Mouse (Mus musculus) embryo, embryonic 9.5 days (tissue): ENCODE results near the gene Bcl9l.

Source experiments
- DNase-seq: peaks from one replicate; pipeline ENCODE4 v3.0.0-alpha.2; 2017; ENCODE audit errors: extremely low spot score

Bcl9l gene

DNA sequence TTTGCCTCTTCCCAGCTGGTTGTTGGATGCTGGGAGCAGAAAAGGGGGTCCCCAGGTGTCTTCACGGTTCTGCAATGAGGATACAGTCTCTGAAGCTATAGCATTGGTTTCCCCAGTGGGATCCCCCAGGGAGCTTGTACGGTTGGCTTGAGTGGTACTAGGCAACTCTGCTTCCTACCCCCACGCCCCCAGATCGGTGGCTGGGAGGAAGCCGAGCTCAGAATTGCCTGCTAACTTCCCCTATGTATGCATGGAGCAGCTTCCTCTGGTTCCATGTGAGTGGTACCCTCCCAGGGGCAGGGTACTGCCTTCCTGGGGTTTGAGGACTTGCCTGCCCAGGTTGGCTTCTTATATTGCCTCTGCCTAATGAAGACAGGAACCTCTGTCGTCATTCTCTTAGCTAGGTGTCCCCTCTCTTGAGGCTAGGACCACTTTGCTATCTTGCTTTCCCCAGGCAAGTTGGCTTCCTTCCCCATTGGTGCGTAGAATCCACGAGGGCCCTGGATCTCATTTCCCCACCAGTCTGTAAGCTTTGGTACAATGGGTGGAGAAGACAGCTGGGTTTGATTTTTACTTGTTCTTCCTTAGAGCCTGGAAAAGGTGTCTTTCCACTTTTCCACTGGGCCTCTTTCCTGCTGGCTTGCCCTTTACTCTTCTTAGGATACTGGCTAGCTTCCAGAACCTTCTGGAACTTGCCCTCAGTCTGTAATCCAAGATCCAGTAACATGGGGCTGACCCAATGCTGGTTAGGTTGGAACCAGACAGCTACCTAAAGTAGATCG, 29.5 kb downstream of the Bcl9l start:
- no peak for DNase-seq

DNA sequence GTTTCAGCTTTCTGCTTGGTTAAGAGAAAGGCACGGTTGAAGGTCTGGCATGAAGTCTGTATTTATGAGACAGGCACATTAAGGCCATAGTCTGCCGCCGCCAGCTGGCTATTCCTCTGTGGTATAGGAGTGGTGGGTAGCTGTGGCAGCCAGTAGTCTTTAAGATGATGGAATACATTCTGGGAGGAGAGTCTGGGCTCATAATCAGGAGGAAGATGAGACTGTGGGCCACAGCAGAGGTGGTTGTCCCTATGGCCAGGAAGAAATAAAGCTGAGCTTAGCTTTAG, 30.0 kb downstream of the Bcl9l start:
- DNase-seq = no peak

DNA sequence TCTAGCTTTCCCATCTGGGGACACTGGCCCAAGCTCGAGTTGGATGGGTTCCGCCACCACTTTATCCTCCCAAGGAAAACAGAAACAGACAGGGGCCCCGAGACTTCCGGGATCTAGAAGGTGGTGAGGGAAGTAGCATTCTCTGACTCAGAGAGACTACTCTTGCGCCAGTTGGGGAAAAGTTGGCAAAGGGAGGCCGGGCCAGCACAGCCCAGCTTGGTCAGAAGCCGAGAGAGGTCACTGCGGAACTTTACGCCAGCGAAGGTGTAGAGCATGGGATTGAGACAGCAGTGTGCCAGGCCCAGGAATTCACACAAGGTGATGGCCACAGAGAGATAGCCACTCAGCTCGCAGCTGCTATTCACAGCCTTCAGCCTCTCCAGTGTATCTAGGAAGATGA, 30.5 kb downstream of the Bcl9l start:
- no peak for DNase-seq

- DNase-seq = no peak
Measured at GRCm38 (mm10) chr9:44513610-44514009, 31.0 kb downstream of the Bcl9l start.

DNA sequence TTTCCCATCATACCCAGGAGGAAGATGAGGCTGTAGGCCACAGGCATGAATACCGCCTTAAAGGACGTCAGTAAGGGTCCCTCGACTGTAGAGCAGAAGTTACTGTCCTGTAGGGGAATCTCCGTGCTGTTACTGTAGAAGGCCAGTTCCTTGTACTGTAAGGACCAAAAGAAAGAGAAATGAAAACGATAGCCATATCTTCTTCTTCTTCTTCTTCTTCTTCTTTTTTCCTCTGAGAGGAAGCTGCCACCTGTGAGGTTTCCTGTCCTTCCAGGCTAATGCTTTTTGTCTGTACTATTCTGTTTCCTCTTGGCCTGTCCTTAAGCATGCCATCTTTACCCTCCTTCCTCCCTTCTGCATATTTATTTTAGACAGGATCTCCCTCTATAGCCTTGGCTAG, 31.5 kb downstream of the Bcl9l start:
- no peak for DNase-seq

GRCm38 (mm10) chr9:44515131-44515751, 32.6 kb downstream of the Bcl9l start:
- no peak for DNase-seq

DNA sequence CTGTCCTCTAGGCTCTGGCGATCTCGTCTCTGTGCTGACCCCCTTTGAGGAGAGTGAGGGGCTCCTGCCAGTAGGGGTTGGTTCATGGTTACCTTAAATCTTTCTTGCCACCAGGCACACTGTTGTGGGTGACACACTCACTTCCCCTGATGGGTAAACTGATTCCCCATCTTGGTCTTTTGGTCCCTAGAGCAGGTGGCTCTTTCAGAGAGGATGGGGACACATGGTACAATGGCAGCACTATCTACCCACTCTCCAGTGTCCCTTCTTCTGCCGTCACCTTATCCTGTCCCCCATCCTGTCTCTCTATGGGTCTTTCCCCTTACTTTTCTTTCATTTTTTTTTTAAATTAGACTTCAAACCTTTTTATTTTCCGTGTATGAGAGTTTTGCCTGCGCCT, 33.3 kb downstream of the Bcl9l start:
- no peak for DNase-seq

DNA sequence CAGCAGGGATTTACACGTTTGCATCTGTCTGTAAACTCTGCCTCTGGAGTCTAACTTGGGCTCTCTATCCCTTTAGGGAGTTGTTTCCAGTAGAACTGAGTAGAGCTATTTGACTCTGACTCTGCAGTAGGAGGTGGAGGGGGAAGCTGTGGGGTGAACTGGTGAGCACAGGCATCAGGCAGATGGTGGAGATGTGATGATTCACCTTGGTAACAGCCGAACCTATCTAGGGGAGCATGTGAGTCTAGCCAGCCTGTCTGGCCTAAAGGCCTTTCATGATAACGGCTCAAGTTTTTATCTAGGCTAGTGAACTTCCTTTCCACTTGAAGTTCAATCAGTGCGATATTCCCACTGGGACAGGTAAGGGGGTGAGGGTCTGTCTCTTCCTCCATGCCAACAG, 34.7 kb downstream of the Bcl9l start:
- no peak for DNase-seq

GRCm38 (mm10) chr9:44518068-44518467, 35.4 kb downstream of the Bcl9l start:
- no peak for DNase-seq

DNA sequence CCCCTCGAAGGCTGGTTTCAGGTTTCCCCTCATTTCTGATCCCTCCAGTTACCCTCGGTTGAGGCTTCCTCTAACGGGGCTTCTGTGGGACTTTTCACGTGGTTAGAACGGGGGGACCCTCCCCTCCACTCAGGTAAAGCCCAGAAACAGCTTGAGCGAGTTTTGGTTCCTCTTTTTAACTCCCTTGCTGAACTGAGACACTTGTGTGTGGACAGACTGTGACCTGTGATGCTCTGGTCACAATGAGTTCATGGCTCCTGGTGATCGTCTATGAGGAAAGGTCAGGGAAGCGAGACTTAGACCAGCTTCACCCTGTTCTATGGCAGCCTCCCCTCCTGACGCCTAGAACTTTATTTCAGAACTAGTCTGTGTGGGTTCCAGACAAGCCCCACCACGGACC, 39.3 kb downstream of the Bcl9l start:
- no peak for DNase-seq

GRCm38 (mm10) chr9:44523686-44524085, 41.1 kb downstream of the Bcl9l start:
- DNase-seq = no peak

- DNase-seq = no peak
Measured at GRCm38 (mm10) chr9:44524235-44524826, 41.7 kb downstream of the Bcl9l start.

DNA sequence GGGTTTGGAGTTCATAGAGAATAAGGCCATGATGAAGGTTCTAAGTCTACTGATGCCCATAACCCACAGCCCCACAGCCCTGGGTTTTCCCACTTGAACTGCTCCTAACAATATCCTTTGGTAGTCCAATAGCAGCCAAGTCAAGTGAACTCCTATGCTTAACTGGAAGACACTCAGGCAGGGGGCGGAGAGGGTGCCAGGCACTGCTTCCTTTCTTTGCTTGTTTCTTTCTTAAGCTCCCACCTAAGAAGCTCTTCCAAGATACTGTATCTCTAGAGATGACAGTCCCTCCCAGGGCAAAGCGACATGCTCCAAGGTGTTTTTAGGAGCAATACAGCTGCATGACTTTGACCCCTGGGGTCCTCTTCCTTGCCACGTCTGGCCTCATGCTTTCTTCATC, 42.4 kb downstream of the Bcl9l start:
- no peak for DNase-seq

DNA sequence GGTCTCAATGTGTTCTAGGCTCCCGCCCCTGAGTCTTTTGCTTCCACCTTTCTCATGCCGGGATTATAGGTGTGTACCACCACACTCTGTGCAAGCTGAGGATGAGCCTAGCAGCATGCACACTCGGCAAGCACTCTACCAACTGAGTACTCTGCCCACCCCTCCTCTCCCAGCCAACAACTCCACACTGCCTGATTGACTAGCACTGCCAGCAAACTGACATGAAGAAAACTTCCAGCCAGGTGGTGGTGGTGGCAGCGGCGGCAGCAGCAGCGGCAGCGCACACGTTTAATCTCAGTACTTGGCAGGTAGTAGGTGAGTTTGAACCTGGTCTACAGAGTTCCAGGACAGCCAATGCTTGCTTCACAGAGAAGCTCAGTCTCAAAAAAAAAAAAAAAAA, 43.0 kb downstream of the Bcl9l start:
- DNase-seq = no peak

DNA sequence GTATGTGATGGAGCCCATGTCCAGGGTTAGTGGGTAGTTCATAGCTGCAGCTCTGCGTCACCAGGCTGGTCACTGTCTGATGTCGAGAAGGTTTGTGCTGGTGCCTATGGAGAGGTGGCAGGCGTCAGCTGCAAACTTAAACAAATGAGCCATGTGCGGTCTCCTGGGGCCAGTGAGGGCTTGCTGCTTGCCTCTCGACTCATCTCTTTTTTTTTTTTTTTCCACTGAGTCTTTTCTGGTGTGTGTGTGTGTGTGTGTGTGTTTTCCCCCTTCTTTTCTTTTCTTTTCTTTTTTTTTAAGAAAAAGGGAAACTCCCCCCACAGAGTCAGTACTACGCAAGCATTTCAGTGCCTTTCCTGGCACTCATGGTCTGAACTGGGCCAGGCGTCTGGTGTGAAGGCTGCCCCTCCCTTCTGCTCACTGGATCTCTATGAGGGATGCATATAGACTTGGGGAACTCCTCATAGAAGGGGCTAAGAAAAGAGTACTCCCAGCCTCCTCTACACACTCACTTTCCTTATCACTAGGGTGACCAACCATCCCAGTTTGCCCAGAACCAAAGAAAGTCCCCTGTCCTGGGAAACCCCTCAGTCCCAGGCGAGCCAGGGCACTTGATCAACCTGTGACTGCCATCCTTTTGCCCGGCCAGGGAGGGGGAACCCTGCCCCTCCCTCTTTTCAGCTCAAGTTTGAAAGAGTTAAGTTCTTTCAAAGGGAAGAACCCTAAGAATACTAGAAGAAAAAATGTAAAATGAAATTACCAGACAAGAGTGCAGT, 43.9 kb downstream of the Bcl9l start:
- no peak for DNase-seq

DNA sequence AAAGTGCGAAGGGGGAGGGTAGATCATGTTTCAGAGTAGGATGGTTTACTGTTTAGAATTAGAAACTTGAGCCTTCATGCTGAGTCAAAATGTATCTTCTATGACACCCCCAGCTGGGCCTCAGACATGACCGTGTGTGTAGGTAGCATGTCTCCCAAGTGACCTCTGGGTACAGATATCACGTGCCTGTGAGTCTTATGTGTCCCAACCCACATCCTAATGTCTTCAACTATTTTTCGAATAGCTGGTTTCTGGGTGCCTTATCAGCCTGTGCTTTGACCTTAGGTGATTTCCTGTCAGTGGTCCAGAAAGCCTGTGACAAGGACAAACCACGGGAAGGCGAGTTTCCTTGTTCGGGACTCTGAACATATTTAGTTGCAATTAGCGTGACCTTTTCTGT, 45.7 kb downstream of the Bcl9l start:
- DNase-seq = no peak

GRCm38 (mm10) chr9:44532991-44533580, 50.5 kb downstream of the Bcl9l start:
- no peak for DNase-seq

- DNase-seq = no peak
Measured at GRCm38 (mm10) chr9:44537625-44538301, 55.1 kb downstream of the Bcl9l start.

DNA sequence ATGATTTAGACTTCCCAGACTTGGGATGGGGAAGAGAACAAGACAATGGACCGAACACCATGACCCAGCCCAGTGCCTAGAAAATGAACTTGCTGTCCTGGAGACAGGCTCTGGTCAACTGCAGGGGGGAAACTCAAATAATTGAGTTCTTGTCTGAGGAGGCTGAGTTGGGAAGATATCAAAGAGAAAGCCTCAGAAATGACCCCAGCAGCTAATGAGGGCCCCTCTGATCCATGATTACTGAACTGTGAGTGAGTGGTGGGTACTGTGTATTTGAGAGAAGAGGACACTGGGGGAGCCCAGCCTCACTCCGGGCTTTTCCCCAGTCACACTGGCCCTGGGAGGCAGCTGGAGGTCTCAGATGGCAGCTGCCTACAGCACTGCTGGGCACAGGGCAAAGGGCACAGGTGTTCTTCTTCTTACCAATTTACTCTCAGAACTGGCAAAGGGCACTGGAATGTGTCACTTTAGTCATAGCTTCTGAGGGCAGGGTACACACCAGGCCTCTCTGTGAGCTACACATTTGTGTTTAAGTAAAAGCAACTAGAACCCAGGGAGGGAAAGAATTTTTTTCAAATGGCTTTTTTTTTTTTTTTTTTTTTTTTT, 57.3 kb downstream of the Bcl9l start:
- no peak for DNase-seq

DNA sequence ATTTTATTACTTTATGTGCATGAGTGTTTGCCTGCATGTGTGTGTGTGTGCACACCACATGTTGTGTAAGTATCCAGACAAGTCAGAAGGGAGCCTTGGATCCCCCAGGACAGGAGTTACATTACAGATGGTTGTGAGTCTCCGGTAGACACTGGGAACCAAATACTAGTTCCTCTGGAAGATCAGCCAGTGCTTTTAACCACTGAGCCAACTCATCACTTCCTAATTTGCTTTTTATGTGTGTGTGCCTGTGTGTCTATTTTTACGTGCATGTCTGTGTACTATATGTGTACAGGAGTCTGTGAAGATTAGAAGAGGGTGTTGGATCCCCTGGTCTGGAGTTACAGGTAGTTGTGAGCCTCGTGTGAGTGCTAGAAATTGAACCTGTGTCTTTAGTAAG, 58.1 kb downstream of the Bcl9l start:
- DNase-seq = no peak

- no peak for DNase-seq
Measured at GRCm38 (mm10) chr9:44542364-44542763, 59.7 kb downstream of the Bcl9l start.
